Mouse (Mus musculus): ENCODE measurements around the gene Pter. TPM values are rescaled to one million over a fixed set of nuclear protein-coding genes. Genes with fewer than 3 reads are reported as not detected.

Pter gene
- polyA plus RNA-seq, 3 experiments from 2014 or later = 3.9 to 7.3 (median 5.2) TPM

DNA sequence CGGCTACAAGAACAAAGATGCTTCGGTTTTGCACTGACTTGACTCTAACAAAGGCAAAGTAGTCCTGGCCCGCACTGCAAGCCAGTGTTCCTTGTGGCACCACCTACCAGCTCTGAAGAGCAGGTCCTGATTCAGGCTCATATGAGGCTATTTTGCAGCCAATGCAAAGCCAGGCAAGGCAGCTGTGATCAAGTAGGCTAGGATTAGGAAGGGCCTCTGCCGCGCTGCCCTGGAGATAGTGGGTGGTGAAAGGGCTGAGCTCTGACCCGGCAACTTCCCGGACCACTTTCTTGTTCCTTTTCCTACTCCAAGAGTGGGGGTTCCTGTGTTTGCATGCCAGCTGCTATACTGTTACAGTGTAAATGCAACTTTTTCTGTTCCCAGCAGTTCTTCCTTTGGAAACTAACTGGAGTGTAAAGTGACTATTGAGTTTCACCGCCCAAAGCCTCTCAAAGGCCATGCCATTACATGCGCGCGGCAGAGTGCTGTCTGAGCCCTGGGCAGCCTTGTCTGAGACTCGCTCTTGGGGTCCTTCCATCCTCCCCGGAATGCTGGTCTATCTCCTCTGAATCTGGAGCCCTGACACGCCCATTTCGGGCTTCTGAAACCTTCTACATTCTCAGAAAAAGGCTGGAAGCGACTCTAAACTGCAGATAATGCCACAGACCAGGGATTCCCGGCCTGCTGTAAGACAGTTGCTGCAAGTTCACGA is 85.6 kb downstream of the Pter start:
- no peak for ATAC-seq

DNA sequence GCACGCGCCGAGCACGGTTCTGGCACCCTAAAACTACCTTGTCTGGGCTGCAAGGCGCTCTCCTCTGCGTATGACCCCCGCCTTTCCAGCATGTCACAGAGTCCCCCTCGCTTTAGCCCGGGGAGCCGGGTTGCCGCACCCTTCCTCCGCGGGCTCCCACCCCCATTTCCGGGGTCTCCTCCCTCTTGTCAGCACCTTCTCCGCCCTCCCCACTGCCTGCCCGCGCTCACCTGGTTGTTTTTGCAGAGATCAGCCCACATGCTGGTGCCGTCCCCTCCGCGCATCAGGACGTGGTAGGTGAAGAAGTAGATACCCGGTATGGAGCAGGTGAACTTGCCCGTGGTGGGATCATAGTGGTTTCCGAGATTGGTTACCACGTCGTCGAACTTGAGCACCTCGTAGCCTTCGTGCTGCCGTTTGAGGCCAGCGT is 86.2 kb downstream of the Pter start:
- ATAC-seq = peak; percentile 64

GRCm38 (mm10) chr2:13010460-13011341 is 86.9 kb downstream of the Pter start:
- ATAC-seq = peak; percentile 17

DNA sequence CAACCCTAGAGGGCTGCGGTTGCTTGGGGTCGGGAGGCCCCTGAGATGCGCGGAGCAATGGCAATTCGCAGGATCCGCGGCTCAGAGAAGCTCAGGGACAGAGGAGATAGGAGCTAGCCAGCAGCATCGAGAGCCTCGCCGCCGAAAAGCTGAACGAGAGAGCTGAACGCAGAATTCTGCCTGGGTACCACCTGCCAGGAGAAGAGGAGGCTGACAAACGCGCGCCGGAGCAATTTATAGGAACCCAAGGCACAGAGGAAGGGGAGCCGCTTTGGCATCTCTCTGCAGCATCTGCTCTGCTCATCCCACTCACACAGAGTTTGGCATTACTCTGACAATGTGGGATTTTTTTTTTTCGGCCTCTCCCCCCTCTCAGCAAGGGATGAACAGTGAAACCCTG is 87.6 kb downstream of the Pter start, which contains the start of gene C1ql3:
Gene C1ql3 (minus strand): TSS at position 335 of the 400 bp plus-strand sequence.
- no peak for ATAC-seq

DNA sequence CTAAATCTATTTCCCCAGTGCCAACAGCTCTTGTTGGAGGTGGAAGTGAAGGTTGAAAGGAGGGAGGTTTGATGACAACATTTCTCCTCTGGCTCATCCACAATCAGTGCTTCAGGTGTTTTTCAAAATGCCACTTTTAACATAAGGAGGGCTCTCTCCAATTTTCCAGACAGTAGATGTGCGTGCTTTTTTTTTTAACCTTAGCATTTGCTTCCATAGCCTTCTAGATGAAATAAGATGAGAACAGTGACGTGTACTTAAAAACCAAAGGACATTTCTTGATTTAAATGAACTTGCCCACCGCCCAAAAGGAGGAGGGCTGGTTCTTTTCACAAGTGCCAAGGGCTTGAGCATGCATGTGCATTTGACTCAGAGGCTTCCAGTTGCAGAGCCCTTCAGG is 88.1 kb downstream of the Pter start:
- ATAC-seq = no peak

DNA sequence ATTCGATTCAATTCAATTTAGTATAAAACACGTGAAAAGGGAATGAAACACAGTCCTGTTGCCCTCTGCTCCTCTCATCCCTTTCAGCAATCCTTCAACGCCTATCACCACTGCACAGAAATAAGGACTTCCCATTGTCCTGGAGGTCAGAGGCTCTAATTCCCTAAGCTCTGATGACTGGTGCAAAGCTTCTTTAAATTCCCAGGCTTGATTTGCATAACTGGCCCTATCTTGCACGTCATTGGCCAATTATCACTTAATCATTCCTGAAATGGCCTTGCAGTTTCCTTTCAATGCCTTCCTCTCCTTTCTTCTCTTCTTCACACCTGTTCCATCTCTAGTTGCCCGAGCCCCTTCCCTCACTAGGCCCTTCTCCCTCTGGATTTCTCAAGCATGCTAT is 94.5 kb downstream of the Pter start:
- no peak for ATAC-seq

- ATAC-seq = no peak
Measured at GRCm38 (mm10) chr2:13018861-13019260, 95.0 kb downstream of the Pter start.

GRCm38 (mm10) chr2:13038772-13039171 is 114.9 kb downstream of the Pter start:
- ATAC-seq = no peak

- ATAC-seq = no peak
Measured at GRCm38 (mm10) chr2:13039785-13040184, 115.9 kb downstream of the Pter start.

GRCm38 (mm10) chr2:13044555-13044954 is 120.7 kb downstream of the Pter start:
- ATAC-seq = no peak

- no peak for ATAC-seq
Measured at GRCm38 (mm10) chr2:13048649-13049048, 124.8 kb downstream of the Pter start.

Other genes starting within 250 kb of the Pter start
- gene C1ql3, start 87.8 kb downstream of the Pter start, polyA plus RNA-seq (2017; shearing (Covaris generic)) = not detected